Mouse (Mus musculus) cerebellum, postnatal 4 days (tissue): ENCODE measurements at regions not wholly inside any gene's neighbourhood (a gene's known extent, or its start where the extent isn't known, plus 50 kb on each side); places are given as distances from the start of the nearest gene placed in this dataset.

Experiments
- DNase-seq, 2 experiments: peaks; one replicate each; pipeline ENCODE4 v3.0.0; 2022; ENCODE audit warnings: low spot score in 2 of 2, mixed read lengths in 1 of 2

DNA sequence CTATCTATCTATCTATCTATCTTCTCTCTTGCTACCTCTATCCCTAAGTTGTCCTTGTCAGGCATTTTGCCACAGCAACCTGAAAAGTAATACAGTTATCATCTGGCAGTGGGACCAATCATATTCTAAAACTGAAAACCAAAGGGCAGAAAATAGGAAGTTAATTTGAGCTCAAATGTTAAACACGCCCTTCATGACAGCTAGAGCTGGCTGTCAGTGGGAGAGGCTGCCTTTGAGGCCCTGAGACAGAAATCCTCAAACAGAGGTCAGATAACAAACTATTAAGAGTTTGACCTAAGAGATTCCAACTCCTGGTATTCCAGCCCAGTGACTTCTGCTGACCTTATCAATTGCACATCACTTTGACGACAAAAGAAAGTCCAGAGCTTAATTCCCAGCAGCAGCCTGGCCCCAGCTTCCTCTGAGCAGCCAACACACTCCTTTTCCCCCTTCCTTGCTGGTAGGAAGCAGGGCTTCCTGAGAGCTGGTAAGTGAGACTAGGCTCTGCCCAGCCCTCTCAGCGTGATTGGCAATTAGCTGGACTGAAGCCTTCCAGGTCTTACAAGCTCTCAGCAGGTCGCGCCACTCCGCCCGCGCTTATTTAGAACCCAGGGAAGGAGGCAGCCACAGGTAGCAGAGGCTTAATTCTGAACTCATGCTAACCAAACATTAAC lies 250.0 kb downstream of the Sec61b start:
- peak in 1 of 2 experiments; percentile 4 for DNase-seq

- DNase-seq, result no peak
Measured at GRCm38 (mm10) chr4:47725005-47725340, 250.5 kb downstream of the Sec61b start.

DNA sequence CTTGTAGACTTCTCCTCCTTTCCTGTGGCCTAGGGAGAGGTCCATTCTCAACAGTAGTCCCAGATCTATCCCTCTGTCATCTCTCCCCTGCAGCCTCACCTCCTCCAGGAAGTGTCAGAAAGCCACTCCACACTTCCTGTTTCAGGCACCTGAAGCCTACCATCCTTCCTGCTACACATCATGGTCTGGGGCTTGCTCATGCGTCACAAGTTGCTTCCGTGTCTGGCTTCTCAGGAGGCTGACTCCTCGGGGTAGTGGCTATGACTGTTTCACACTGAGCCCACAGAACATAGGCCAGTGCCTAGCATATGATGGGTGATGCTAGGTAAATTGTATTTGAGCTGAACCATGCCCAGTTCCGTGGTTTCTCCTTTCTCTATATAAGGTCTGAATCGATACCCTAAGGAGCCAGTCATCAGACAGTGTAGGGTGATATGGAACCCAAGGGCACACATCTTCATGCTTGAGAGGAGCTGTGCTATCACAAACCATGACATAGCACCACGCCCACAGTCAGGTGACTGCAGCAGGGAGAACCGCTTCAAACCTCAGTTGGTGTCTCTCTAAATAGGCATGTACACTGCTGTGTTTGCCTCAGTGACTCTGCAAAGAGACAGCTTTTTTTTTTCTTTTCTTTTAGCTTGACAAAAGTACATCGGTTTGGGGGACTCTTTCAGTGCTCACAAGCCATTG lies 272.2 kb downstream of the Sec61b start:
- DNase-seq, result no peak

GRCm38 (mm10) chr4:47772230-47772920 lies 272.6 kb upstream of the Nr4a3 start:
- DNase-seq, result peak in 1 of 2 experiments; percentile 8

DNA sequence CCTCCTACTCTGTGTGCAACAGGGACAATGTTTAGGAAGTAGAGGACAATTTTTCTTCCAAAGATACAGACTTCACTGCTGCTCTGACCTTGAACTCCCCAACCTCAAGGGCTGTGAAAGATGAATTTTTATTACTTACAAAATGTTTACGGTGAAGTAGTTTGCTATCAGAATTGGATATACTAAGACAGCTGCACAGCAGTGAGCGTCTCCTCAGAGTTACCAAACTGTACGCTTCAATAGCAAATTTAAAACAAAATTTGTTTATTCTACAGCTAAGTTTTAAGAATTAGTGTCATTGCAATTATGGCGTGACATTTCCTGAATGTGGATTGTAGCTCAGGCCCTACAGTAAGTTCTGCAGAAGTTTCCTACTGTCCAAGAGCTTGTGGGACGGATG lies 270.3 kb upstream of the Nr4a3 start:
- no peak for DNase-seq

GRCm38 (mm10) chr4:47781039-47781438 lies 263.9 kb upstream of the Nr4a3 start:
- DNase-seq, result no peak

- no peak for DNase-seq
Measured at GRCm38 (mm10) chr4:47796977-47797376, 248.0 kb upstream of the Nr4a3 start.

DNA sequence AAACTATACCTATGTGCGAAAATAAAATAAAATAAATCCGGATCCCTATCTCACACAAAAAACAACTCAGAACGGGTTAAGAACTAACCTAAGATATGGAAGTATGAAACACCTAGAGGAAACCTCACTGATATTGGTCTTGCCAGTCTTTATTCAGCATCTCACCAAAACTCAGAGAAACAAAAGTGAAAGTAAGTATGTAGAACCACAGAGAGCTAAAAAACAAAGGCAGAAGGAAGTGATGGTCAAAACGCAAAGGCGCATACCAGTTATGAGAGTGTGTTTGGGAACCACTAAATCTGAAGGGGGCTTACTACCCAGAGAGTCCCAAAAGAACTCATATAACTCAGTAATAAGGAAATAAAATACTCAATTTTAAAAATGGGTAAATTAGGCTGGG lies 245.8 kb upstream of the Nr4a3 start:
- no peak for DNase-seq

- no peak for DNase-seq
Measured at GRCm38 (mm10) chr4:47803111-47803510, 241.8 kb upstream of the Nr4a3 start.

GRCm38 (mm10) chr4:47807877-47808276 lies 237.1 kb upstream of the Nr4a3 start:
- no peak for DNase-seq

GRCm38 (mm10) chr4:47814030-47814429 lies 230.9 kb upstream of the Nr4a3 start:
- no peak for DNase-seq

GRCm38 (mm10) chr4:47818371-47819159 lies 226.4 kb upstream of the Nr4a3 start:
- DNase-seq, result no peak

DNA sequence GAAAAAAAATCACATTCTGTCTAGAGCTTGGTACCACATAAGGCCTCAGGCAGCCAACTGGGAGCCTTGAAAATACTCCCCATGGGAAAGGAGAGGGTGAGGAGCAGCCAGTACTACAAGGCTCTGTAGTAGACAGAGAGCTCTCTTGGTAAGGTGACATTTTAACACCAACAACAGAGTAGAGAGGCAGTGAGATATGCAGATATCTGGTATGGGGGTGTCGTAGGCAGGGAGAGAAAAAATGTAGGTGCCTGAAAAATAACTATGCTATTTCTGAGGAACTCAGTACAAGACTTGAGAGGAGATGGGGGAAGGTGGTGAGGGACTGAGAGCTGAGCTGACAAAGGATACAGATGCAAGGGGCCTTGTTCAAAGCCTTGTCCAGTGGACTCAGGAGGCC lies 224.4 kb upstream of the Nr4a3 start:
- DNase-seq, result no peak

GRCm38 (mm10) chr4:47823299-47823698 lies 221.7 kb upstream of the Nr4a3 start:
- no peak for DNase-seq

- peak in 1 of 2 experiments; percentile 5 for DNase-seq
Measured at GRCm38 (mm10) chr4:47824083-47824482, 220.9 kb upstream of the Nr4a3 start.

GRCm38 (mm10) chr4:47832905-47833304 lies 212.0 kb upstream of the Nr4a3 start:
- no peak for DNase-seq

DNA sequence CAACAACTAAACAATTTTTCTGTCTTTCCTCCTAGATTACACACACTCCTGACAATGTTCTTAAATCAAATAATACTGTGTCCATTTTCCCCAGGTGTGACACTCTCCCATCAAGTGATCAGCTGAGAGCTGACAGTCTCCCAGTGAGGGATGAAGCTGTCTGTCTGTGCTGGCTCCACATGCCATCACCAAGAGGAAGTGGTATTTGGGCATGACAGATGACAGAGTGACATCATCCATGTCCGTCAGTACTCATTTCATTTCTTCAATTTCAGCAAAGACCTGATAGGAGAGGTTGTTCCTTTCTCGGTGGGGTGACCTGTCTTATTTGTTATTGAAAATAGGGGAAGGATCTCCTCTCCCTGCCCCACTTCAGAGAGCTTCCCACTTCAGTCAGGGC lies 206.5 kb upstream of the Nr4a3 start:
- no peak for DNase-seq

GRCm38 (mm10) chr4:47842128-47842656 lies 202.8 kb upstream of the Nr4a3 start:
- DNase-seq, result no peak

- DNase-seq, result no peak
Measured at GRCm38 (mm10) chr4:47845239-47845638, 199.7 kb upstream of the Nr4a3 start.

- DNase-seq, result peak in 1 of 2 experiments; percentile 51
Measured at GRCm38 (mm10) chr4:47846389-47847318, 198.3 kb upstream of the Nr4a3 start.

DNA sequence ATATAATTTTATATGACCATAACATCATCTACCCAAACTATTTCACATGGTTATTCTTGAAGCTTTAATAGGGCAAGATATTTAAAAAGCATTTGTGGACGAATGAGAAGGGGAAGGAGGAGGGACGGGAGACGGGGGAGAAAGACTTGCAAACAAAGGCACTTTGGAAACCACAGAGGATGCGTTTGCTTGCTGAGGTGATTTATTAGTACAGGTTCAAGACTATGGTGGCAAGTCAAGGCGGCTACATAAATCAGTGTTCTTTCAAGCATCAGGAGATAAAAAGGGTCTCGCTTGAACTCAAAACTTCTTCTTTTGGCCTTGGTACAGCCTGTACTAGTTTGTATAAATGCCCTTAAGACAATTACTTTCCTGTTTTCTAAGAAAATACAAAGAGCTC lies 183.8 kb upstream of the Nr4a3 start:
- DNase-seq, result no peak
